Mouse (Mus musculus): ENCODE measurements around the gene Gar1. TPM values are rescaled to one million over a fixed set of nuclear protein-coding genes. Genes with fewer than 3 reads are reported as not detected.

Gar1 gene
- polyA plus RNA-seq, 1 experiment from 2014 or later = 46.0 TPM

- peak overlapping the region; percentile 26; the same call in 1 of the 2 replicates for H3K4me2 ChIP-seq (replicated peaks)
Measured at GRCm38 (mm10) chr3:129836051-129836697, 5.0 kb upstream of the Gar1 start.

GRCm38 (mm10) chr3:129835388-129835934 lies 4.3 kb upstream of the Gar1 start, which contains the start of gene Cfi:
Gene Cfi, plus strand, starts transcription at chr3:129835884.
- Histone ChIP-seq H3K4me3 (replicated peaks) (no peak within 1 kb of the TSS), H3K9ac (replicated peaks) (no peak within 1 kb of the TSS; the same call in 1 of the 2 replicates), H3K4me2 (replicated peaks) (peak within 1 kb of the TSS; percentile 26; the same call in 1 of the 2 replicates), H3K36me3 (no peaks in the 10 kb centered on the region), H3K9me3 (no peaks in the 10 kb centered on the region), H3K27me3 (0 out of 2 replicates have a peak, but pooled peaks cover 3% of the 10 kb centered on the region), H3K27ac (no peak within 1 kb of the TSS), H3K4me1 (replicated peaks) (peaks cover 7% of the 10 kb centered on the region)
- no peak for ATAC-seq
- WGBS = 66% methylated on average over 6 of the region's 6 CpGs

More at GRCm38 (mm10) chr3:129836051-129836697, 5.0 kb upstream of the Gar1 start:
- Histone ChIP-seq H3K36me3 (no peaks in the 10 kb centered on the region), H3K9me3 (no peaks in the 10 kb centered on the region), H3K9ac (replicated peaks) (no peak overlapping the region; the same call in 1 of the 2 replicates), H3K27me3 (0 out of 2 replicates have a peak, but pooled peaks cover 3% of the 10 kb centered on the region), H3K4me3 (replicated peaks) (no peak overlapping the region), H3K4me1 (replicated peaks) (peaks cover 7% of the 10 kb centered on the region; the same call in 1 of the 2 replicates), H3K27ac (no peak overlapping the region)
- no peak for ATAC-seq
- WGBS = 11% methylated on average over 11 of the region's 11 CpGs

GRCm38 (mm10) chr3:129830626-129831025 lies 570 bp downstream of the Gar1 start:
- H3K4me3 ChIP-seq (replicated peaks) = peak overlapping the region; percentile 93
- ATAC-seq = no peak
- WGBS = under 1% methylated on average over 45 of the region's 45 CpGs

GRCm38 (mm10) chr3:129827691-129828090 lies 3.5 kb downstream of the Gar1 start:
- Histone ChIP-seq H3K9ac (replicated peaks) (no peak overlapping the region), H3K4me3 (replicated peaks) (no peak overlapping the region), H3K9me3 (no peaks in the 10 kb centered on the region), H3K4me1 (replicated peaks) (peaks cover 19% of the 10 kb centered on the region), H3K36me3 (peaks cover 36% of the 10 kb centered on the region), H3K4me2 (replicated peaks) (no peak overlapping the region), H3K27ac (no peak overlapping the region), H3K27me3 (0 out of 2 replicates have a peak, but pooled peaks cover 3% of the 10 kb centered on the region)
- 95% methylated on average over 5 of the region's 5 CpGs for WGBS
- no peak for ATAC-seq

More at GRCm38 (mm10) chr3:129830626-129831025, 570 bp downstream of the Gar1 start:
- 0 out of 2 replicates have a peak, but pooled peaks cover 3% of the 10 kb centered on the region for H3K27me3 ChIP-seq
- H3K4me2 ChIP-seq (replicated peaks) = peak overlapping the region; percentile 76
- peaks cover 19% of the 10 kb centered on the region for H3K36me3 ChIP-seq
- H3K4me1 ChIP-seq (replicated peaks) = peaks cover 19% of the 10 kb centered on the region
- peak overlapping the region; percentile 91 for H3K27ac ChIP-seq
- peak overlapping the region; percentile 85 for H3K9ac ChIP-seq (replicated peaks)
- H3K9me3 ChIP-seq = no peaks in the 10 kb centered on the region

GRCm38 (mm10) chr3:129826691-129827090 lies 4.5 kb downstream of the Gar1 start:
- Histone ChIP-seq H3K27ac (no peak overlapping the region), H3K4me3 (replicated peaks) (no peak overlapping the region), H3K36me3 (peaks cover 36% of the 10 kb centered on the region), H3K9ac (replicated peaks) (no peak overlapping the region), H3K4me2 (replicated peaks) (no peak overlapping the region), H3K27me3 (no peaks in the 10 kb centered on the region), H3K9me3 (no peaks in the 10 kb centered on the region), H3K4me1 (replicated peaks) (peaks cover 17% of the 10 kb centered on the region)
- ATAC-seq = no peak
- 92% methylated on average over 10 of the region's 10 CpGs for WGBS

GRCm38 (mm10) chr3:129824891-129825290 lies 6.3 kb downstream of the Gar1 start:
- Histone ChIP-seq H3K27ac (no peak overlapping the region), H3K36me3 (peaks cover 36% of the 10 kb centered on the region)
- ATAC-seq = no peak

GRCm38 (mm10) chr3:129824146-129824545 lies 7.0 kb downstream of the Gar1 start:
- peaks cover 36% of the 10 kb centered on the region for H3K36me3 ChIP-seq
- WGBS = 100% methylated on average over 4 of the region's 4 CpGs
- H3K27ac ChIP-seq = no peak overlapping the region
- no peaks in the 10 kb centered on the region for H3K9me3 ChIP-seq
- H3K4me2 ChIP-seq (replicated peaks) = no peak overlapping the region
- no peak overlapping the region for H3K9ac ChIP-seq (replicated peaks)
- ATAC-seq = no peak
- no peak overlapping the region for H3K4me3 ChIP-seq (replicated peaks)
- no peaks in the 10 kb centered on the region for H3K27me3 ChIP-seq
- H3K4me1 ChIP-seq (replicated peaks) = peaks cover 2% of the 10 kb centered on the region; the same call in 1 of the 2 replicates

More at GRCm38 (mm10) chr3:129824891-129825290, 6.3 kb downstream of the Gar1 start:
- H3K27me3 ChIP-seq = no peaks in the 10 kb centered on the region
- WGBS = 94% methylated on average over 10 of the region's 10 CpGs
- H3K4me3 ChIP-seq (replicated peaks) = no peak overlapping the region
- peaks cover 10% of the 10 kb centered on the region for H3K4me1 ChIP-seq (replicated peaks)
- no peaks in the 10 kb centered on the region for H3K9me3 ChIP-seq
- no peak overlapping the region for H3K9ac ChIP-seq (replicated peaks)
- H3K4me2 ChIP-seq (replicated peaks) = no peak overlapping the region

GRCm38 (mm10) chr3:129823293-129823692 lies 7.9 kb downstream of the Gar1 start:
- no peak overlapping the region for H3K27ac ChIP-seq
- peaks cover 36% of the 10 kb centered on the region for H3K36me3 ChIP-seq
- 58% methylated on average over 5 of the region's 5 CpGs for WGBS
- H3K9ac ChIP-seq (replicated peaks) = no peak overlapping the region
- H3K4me3 ChIP-seq (replicated peaks) = no peak overlapping the region
- 0 out of 2 replicates have a peak, but pooled peaks have one; percentile 45 for ATAC-seq
- H3K4me2 ChIP-seq (replicated peaks) = no peak overlapping the region
- H3K4me1 ChIP-seq (replicated peaks) = no peaks in the 10 kb centered on the region
- no peaks in the 10 kb centered on the region for H3K27me3 ChIP-seq
- no peaks in the 10 kb centered on the region for H3K9me3 ChIP-seq

GRCm38 (mm10) chr3:129822206-129822775 lies 8.9 kb downstream of the Gar1 start, which contains the start of gene Rrh:
Gene Rrh, minus strand, starts transcription at chr3:129822587.
- Histone ChIP-seq H3K4me2 (replicated peaks) (no peak within 1 kb of the TSS), H3K4me3 (replicated peaks) (no peak within 1 kb of the TSS), H3K4me1 (replicated peaks) (no peaks in the 10 kb centered on the region), H3K9ac (replicated peaks) (no peak within 1 kb of the TSS), H3K27me3 (no peaks in the 10 kb centered on the region), H3K27ac (no peak within 1 kb of the TSS), H3K9me3 (no peaks in the 10 kb centered on the region), H3K36me3 (peaks cover 30% of the 10 kb centered on the region)
- 69% methylated on average over 11 of the region's 11 CpGs for WGBS
- no peak for ATAC-seq

GRCm38 (mm10) chr3:129821736-129822135 lies 9.5 kb downstream of the Gar1 start:
- Histone ChIP-seq H3K4me3 (replicated peaks) (no peak overlapping the region), H3K9ac (replicated peaks) (no peak overlapping the region), H3K27ac (no peak overlapping the region), H3K4me1 (replicated peaks) (no peaks in the 10 kb centered on the region), H3K4me2 (replicated peaks) (no peak overlapping the region), H3K27me3 (no peaks in the 10 kb centered on the region), H3K36me3 (peaks cover 28% of the 10 kb centered on the region), H3K9me3 (no peaks in the 10 kb centered on the region)
- 76% methylated on average over 8 of the region's 8 CpGs for WGBS
- no peak for ATAC-seq

- Histone ChIP-seq H3K27me3 (no peaks in the 10 kb centered on the region), H3K4me3 (replicated peaks) (no peak overlapping the region), H3K9me3 (no peaks in the 10 kb centered on the region), H3K4me1 (replicated peaks) (no peaks in the 10 kb centered on the region), H3K4me2 (replicated peaks) (no peak overlapping the region), H3K27ac (no peak overlapping the region), H3K36me3 (peaks cover 19% of the 10 kb centered on the region), H3K9ac (replicated peaks) (no peak overlapping the region)
- WGBS = 79% methylated on average over 9 of the region's 9 CpGs
- no peak for ATAC-seq
Measured at GRCm38 (mm10) chr3:129820847-129821246, 10.3 kb downstream of the Gar1 start.

- H3K9me3 ChIP-seq = no peaks in the 10 kb centered on the region
- WGBS = 79% methylated on average over 10 of the region's 10 CpGs
Measured at GRCm38 (mm10) chr3:129803765-129804164, 27.4 kb downstream of the Gar1 start, which contains the start of gene Lrit3. Gene Lrit3, minus strand, starts transcription at chr3:129804030.

More at GRCm38 (mm10) chr3:129803765-129804164, 27.4 kb downstream of the Gar1 start, which contains the start of gene Lrit3:
- Histone ChIP-seq H3K27me3 (no peaks in the 10 kb centered on the region), H3K4me1 (replicated peaks) (no peaks in the 10 kb centered on the region), H3K9ac (replicated peaks) (no peak within 1 kb of the TSS), H3K4me2 (replicated peaks) (no peak within 1 kb of the TSS), H3K36me3 (no peaks in the 10 kb centered on the region), H3K27ac (no peak within 1 kb of the TSS), H3K4me3 (replicated peaks) (no peak within 1 kb of the TSS)
- ATAC-seq = no peak

Data from midbrain, embryonic 13.5 days (tissue).